Mouse (Mus musculus): ENCODE data around the gene Samd4b. TPM values are rescaled to one million over a fixed set of nuclear protein-coding genes. Genes with fewer than 3 reads are reported as not detected.

The Samd4b gene
- total and polyA plus RNA-seq, 2 experiments from 2014 or later: 19.2 to 56.0 TPM

DNA sequence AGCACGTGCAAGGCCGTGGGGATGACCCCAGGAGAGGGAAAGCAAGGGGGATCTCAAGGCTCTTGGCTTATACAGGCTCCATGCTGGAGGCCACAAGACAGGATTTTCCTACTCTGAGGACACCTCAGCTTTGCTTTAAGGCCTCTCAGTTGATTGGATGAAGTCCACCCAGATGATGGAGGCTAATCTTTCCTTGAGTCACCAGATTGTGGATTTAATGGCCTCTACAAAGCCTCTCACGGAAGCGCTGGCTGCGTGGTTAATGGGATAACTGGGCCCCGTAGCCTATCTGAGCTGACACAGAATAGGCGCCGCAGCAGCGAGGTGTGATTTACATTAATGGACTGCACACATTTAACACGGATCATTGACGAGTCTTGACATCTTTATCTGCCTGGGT, 102.5 kb downstream of the Samd4b start:
- Histone ChIP-seq H3K4me2 (ENCODE audit: low read depth, low read length, poor library complexity, severe bottlenecking) (no peak overlapping the region), H3K36me3 (ENCODE audit: insufficient read depth, low read length) (no peaks in the 10 kb centered on the region), H3K9me3 (ENCODE audit: low read length) (no peaks in the 10 kb centered on the region), H3K9ac (replicated peaks; ENCODE audit: low read length, poor library complexity, severe bottlenecking) (no peak overlapping the region), H3K4me1 (ENCODE audit: insufficient read depth, low read length) (no peaks in the 10 kb centered on the region), H3K27ac (ENCODE audit: low read depth, low read length) (no peak overlapping the region), H3K4me3 (ENCODE audit: low read depth, low read length) (no peak overlapping the region), H3K27me3 (ENCODE audit: insufficient read depth, low read length) (no peaks in the 10 kb centered on the region)
- WGBS: 26% methylated on average over 11 of the region's 11 CpGs
- no peak for TF ChIP-seq CTCF (IDR thresholded peaks at IDR 0.05)
- DNase-seq (ENCODE audit: low spot score): peak; percentile 4
- no peak for ATAC-seq (ENCODE audit: low FRiP score)

DNA sequence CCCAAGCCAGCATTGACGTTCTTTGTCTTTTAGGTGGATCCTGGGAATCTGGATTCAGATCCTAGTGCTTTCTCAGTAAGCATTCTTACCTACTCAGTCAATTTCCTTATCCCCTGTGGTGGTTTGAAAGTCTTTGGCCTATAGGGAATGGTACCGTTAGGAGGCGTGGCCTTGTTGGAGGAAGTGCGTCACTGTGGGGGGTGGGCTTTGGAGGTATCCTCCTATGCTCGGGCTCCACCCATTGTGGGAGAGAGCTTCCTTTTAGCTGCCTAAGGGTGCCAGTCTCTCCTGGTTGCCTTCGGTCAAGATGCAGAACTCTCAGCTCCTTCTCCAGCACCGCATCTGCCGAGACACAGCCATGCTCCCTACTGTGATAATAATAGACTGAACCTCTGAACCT, 105.6 kb downstream of the Samd4b start:
- no peak for TF ChIP-seq CTCF (IDR thresholded peaks at IDR 0.05)
- no peak for ATAC-seq (ENCODE audit: low FRiP score)

DNA sequence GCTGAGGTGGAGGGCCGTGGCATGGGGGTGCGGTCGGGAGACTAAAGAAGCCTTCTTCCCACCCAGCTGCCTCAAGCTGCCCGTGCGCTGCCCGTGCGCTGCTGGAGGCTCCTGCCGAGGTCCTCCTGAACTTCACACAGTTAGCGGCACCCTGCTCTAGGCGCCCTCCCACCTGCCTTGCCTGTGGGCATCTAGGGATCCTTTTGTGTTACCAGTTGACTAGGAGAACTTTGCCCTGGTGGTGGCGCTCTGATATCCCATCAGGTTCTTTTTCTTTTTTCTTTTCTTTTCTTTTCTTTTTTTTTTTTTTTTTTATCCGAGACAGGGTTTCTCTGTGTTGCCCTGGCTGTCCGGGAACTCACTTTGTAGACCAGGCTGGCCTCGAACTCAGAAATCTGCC, 107.0 kb downstream of the Samd4b start:
- H3K27me3 ChIP-seq (ENCODE audit: insufficient read depth, low read length): 0 out of 2 replicates have a peak, but pooled peaks cover 6% of the 10 kb centered on the region
- TF ChIP-seq CTCF (IDR thresholded peaks at IDR 0.05): no peak
- H3K4me2 ChIP-seq (ENCODE audit: low read depth, low read length, poor library complexity, severe bottlenecking): no peak overlapping the region
- no peak overlapping the region for H3K27ac ChIP-seq (ENCODE audit: low read depth, low read length)
- no peak for DNase-seq (ENCODE audit: low spot score)
- H3K36me3 ChIP-seq (ENCODE audit: insufficient read depth, low read length): no peaks in the 10 kb centered on the region
- ATAC-seq (ENCODE audit: low FRiP score): no peak
- 28% methylated on average over 14 of the region's 14 CpGs for WGBS
- no peaks in the 10 kb centered on the region for H3K9me3 ChIP-seq (ENCODE audit: low read length)
- H3K9ac ChIP-seq (replicated peaks; ENCODE audit: low read length, poor library complexity, severe bottlenecking): no peak overlapping the region
- no peaks in the 10 kb centered on the region for H3K4me1 ChIP-seq (ENCODE audit: insufficient read depth, low read length)
- no peak overlapping the region for H3K4me3 ChIP-seq (ENCODE audit: low read depth, low read length)

More for the DNA sequence above, 105.6 kb downstream of the Samd4b start:
- Histone ChIP-seq H3K27me3 (ENCODE audit: insufficient read depth, low read length) (0 out of 2 replicates have a peak, but pooled peaks cover 3% of the 10 kb centered on the region), H3K4me3 (ENCODE audit: low read depth, low read length) (no peak overlapping the region), H3K36me3 (ENCODE audit: insufficient read depth, low read length) (no peaks in the 10 kb centered on the region), H3K9me3 (ENCODE audit: low read length) (no peaks in the 10 kb centered on the region), H3K9ac (replicated peaks; ENCODE audit: low read length, poor library complexity, severe bottlenecking) (no peak overlapping the region), H3K4me2 (ENCODE audit: low read depth, low read length, poor library complexity, severe bottlenecking) (no peak overlapping the region), H3K4me1 (ENCODE audit: insufficient read depth, low read length) (no peaks in the 10 kb centered on the region), H3K27ac (ENCODE audit: low read depth, low read length) (no peak overlapping the region)
- no peak for DNase-seq (ENCODE audit: low spot score)
- 92% methylated on average over 8 of the region's 8 CpGs for WGBS

DNA sequence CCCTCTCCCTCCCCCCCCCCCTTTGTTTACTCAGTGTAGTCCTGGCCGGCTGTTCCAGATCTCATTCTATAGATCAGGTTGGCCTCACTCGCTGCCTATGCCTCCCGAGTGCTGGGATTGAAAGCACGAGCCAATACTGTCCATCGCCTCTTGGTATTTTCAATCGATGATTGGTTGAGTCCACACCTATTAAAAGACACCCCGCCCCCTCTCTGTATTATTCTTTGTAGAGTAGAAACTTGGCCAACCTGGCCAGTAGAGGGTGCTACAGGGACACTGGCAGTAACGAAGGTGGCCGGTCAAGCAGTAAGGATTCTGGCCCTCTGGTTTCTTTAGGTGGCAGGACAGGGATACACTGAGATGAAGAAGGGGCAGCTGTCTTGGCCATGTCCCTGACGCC, 107.5 kb downstream of the Samd4b start:
- H3K36me3 ChIP-seq (ENCODE audit: insufficient read depth, low read length): no peaks in the 10 kb centered on the region
- TF ChIP-seq CTCF (IDR thresholded peaks at IDR 0.05): peak; percentile 66
- 5% methylated on average over 10 of the region's 10 CpGs for WGBS
- no peak overlapping the region for H3K9ac ChIP-seq (replicated peaks; ENCODE audit: low read length, poor library complexity, severe bottlenecking)
- H3K9me3 ChIP-seq (ENCODE audit: low read length): no peaks in the 10 kb centered on the region
- 0 out of 2 replicates have a peak, but pooled peaks cover 6% of the 10 kb centered on the region for H3K27me3 ChIP-seq (ENCODE audit: insufficient read depth, low read length)
- H3K27ac ChIP-seq (ENCODE audit: low read depth, low read length): no peak overlapping the region
- DNase-seq (ENCODE audit: low spot score): peak; percentile 74
- no peak for ATAC-seq (ENCODE audit: low FRiP score)
- H3K4me1 ChIP-seq (ENCODE audit: insufficient read depth, low read length): no peaks in the 10 kb centered on the region
- no peak overlapping the region for H3K4me3 ChIP-seq (ENCODE audit: low read depth, low read length)
- H3K4me2 ChIP-seq (ENCODE audit: low read depth, low read length, poor library complexity, severe bottlenecking): no peak overlapping the region

DNA sequence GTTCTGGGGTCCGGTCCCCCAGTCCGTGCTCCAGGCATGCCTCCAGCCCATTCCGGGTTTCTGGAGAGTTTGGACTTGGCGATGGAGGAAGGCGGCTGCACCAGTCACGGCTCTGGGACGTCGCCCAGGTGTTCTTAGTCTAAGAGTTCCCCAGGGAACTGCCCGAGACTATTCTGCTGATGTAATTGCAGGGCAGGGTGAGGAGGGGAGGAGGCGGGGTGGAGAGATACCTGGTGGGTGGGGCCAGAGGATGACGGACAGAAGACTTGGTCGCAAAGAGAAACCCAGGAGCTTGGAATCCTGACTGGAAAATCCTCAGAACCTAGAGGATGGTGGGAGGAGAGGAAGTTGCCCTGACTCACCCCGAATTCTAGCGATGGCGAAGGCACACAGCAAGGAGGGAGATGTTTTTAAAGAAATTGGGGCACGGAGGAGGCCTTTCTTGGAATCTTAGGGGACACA, 109.9 kb downstream of the Samd4b start:
- H3K4me3 ChIP-seq (ENCODE audit: low read depth, low read length): peak overlapping the region; percentile 26
- 5% methylated on average over 16 of the region's 16 CpGs for WGBS
- H3K27me3 ChIP-seq (ENCODE audit: insufficient read depth, low read length): 0 out of 2 replicates have a peak, but pooled peaks cover 6% of the 10 kb centered on the region
- H3K27ac ChIP-seq (ENCODE audit: low read depth, low read length): no peak overlapping the region
- H3K9me3 ChIP-seq (ENCODE audit: low read length): no peaks in the 10 kb centered on the region
- TF ChIP-seq CTCF (IDR thresholded peaks at IDR 0.05): no peak
- H3K4me1 ChIP-seq (ENCODE audit: insufficient read depth, low read length): no peaks in the 10 kb centered on the region
- H3K36me3 ChIP-seq (ENCODE audit: insufficient read depth, low read length): no peaks in the 10 kb centered on the region
- peak overlapping the region; percentile 44 for H3K9ac ChIP-seq (replicated peaks; ENCODE audit: low read length, poor library complexity, severe bottlenecking)
- ATAC-seq (ENCODE audit: low FRiP score) (peak; percentile 27; the same call in 1 of the 2 replicates), DNase-seq (ENCODE audit: low spot score) (peak; percentile 31)
- H3K4me2 ChIP-seq (ENCODE audit: low read depth, low read length, poor library complexity, severe bottlenecking): peak overlapping the region; percentile 49

DNA sequence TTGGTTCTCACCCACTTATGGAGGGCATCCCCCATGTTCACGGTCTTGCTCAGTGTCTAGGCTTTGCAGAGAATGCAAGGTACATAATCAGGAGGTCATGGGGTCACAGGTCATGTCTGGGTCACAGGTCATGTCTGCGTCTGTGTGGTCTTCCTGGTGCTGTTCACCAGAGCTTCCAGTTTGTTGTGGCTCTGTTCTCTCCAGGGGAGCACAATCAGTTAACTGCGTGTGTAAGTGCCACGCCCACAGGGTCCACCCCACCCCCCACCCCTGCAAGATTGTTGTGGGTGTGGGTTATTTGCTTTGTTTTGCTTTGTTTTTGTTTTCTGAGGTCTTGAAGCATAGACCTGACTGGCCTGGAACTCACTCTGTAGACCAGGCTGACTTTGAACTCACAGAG, 113.8 kb downstream of the Samd4b start:
- H3K4me3 ChIP-seq (ENCODE audit: low read depth, low read length): no peak overlapping the region
- no peaks in the 10 kb centered on the region for H3K4me1 ChIP-seq (ENCODE audit: insufficient read depth, low read length)
- H3K9me3 ChIP-seq (ENCODE audit: low read length): no peaks in the 10 kb centered on the region
- DNase-seq (ENCODE audit: low spot score): no peak
- WGBS: 45% methylated on average over 4 of the region's 4 CpGs
- no peak overlapping the region for H3K27ac ChIP-seq (ENCODE audit: low read depth, low read length)
- H3K36me3 ChIP-seq (ENCODE audit: insufficient read depth, low read length): no peaks in the 10 kb centered on the region
- H3K4me2 ChIP-seq (ENCODE audit: low read depth, low read length, poor library complexity, severe bottlenecking): no peak overlapping the region
- 0 out of 2 replicates have a peak, but pooled peaks cover 6% of the 10 kb centered on the region for H3K27me3 ChIP-seq (ENCODE audit: insufficient read depth, low read length)
- no peak for TF ChIP-seq CTCF (IDR thresholded peaks at IDR 0.05)
- no peak for ATAC-seq (ENCODE audit: low FRiP score)
- H3K9ac ChIP-seq (replicated peaks; ENCODE audit: low read length, poor library complexity, severe bottlenecking): no peak overlapping the region

Data from midbrain, postnatal 0 days (tissue).